Mouse (Mus musculus): ENCODE results near the gene Gigyf2. TPM values are rescaled to one million over a fixed set of nuclear protein-coding genes. Genes with fewer than 3 reads are reported as not detected.
"Not testable (repeated sequence)": the region's sequence is repeated elsewhere in the genome, so short reads cannot be mapped to it uniquely, and the experiment has no call there.

Gene Gigyf2
- total and polyA plus RNA-seq, 3 experiments = 27.1 to 70.6 TPM; not detected in 1

GRCm38 (mm10) chr1:87458045-87458444 lies 131.2 kb downstream of the Gigyf2 start:
- no peak overlapping the region for H3K27ac ChIP-seq (ENCODE audit: control insufficient read depth, low read depth, low read length)
- no peaks in the 10 kb centered on the region; a peak in 1 of 4 replicates for H3K4me1 ChIP-seq (ENCODE audit: control insufficient read depth in 1 of 2, insufficient read depth in 2 of 2, low read length in 2 of 2)
- H3K4me3 ChIP-seq (ENCODE audit: control insufficient read depth in 1 of 2, insufficient read depth in 1 of 2, low read depth in 2 of 2, low read length in 2 of 2) = no peak overlapping the region
- no peak overlapping the region for H3K9ac ChIP-seq (ENCODE audit: control insufficient read depth, low read depth, low read length, poor library complexity, severe bottlenecking)
- H3K79me2 ChIP-seq (ENCODE audit: control insufficient read depth, insufficient read depth, low read length, poor library complexity) = no peaks in the 10 kb centered on the region
- H3K9me3 ChIP-seq (replicated peaks; ENCODE audit: insufficient read depth, low read length) = no peaks in the 10 kb centered on the region
- H3K27me3 ChIP-seq (ENCODE audit: control insufficient read depth in 1 of 2, insufficient read depth in 2 of 2, low read length in 2 of 2) = no peaks in the 10 kb centered on the region
- DNase-seq (ENCODE audit: low read depth, low spot score) = no peak
- H3K36me3 ChIP-seq (ENCODE audit: control insufficient read depth in 1 of 2, insufficient read depth in 2 of 2, low read length in 2 of 2) = no peaks in the 10 kb centered on the region; a peak in 1 of 4 replicates
- TF ChIP-seq JUND (IDR thresholded peaks at IDR 0.05; ENCODE audit: low read depth, low read length) = no peak
- TF ChIP-seq TAL1 (IDR thresholded peaks at IDR 0.05; ENCODE audit: low read length) = no peak

GRCm38 (mm10) chr1:87459856-87460255 lies 133.1 kb downstream of the Gigyf2 start:
- not testable (repeated sequence) for DNase-seq (ENCODE audit: low read depth, low spot score); H3K9me3 ChIP-seq (replicated peaks; ENCODE audit: insufficient read depth, low read length); H3K79me2 ChIP-seq (ENCODE audit: control insufficient read depth, insufficient read depth, low read length, poor library complexity); H3K4me1 ChIP-seq (ENCODE audit: control insufficient read depth in 1 of 2, insufficient read depth in 2 of 2, low read length in 2 of 2); H3K27me3 ChIP-seq (ENCODE audit: control insufficient read depth in 1 of 2, insufficient read depth in 2 of 2, low read length in 2 of 2); H3K9ac ChIP-seq (ENCODE audit: control insufficient read depth, low read depth, low read length, poor library complexity, severe bottlenecking); H3K27ac ChIP-seq (ENCODE audit: control insufficient read depth, low read depth, low read length); H3K4me3 ChIP-seq (ENCODE audit: control insufficient read depth in 1 of 2, insufficient read depth in 1 of 2, low read depth in 2 of 2, low read length in 2 of 2); H3K36me3 ChIP-seq (ENCODE audit: control insufficient read depth in 1 of 2, insufficient read depth in 2 of 2, low read length in 2 of 2)

- peak; percentile 12 for DNase-seq (ENCODE audit: low read depth, low spot score)
- H3K4me3 ChIP-seq (ENCODE audit: control insufficient read depth in 1 of 2, insufficient read depth in 1 of 2, low read depth in 2 of 2, low read length in 2 of 2) = no peak overlapping the region
- H3K27me3 ChIP-seq (ENCODE audit: control insufficient read depth in 1 of 2, insufficient read depth in 2 of 2, low read length in 2 of 2) = no peaks in the 10 kb centered on the region
- H3K27ac ChIP-seq (ENCODE audit: control insufficient read depth, low read depth, low read length) = no peak overlapping the region
- no peaks in the 10 kb centered on the region for H3K4me1 ChIP-seq (ENCODE audit: control insufficient read depth in 1 of 2, insufficient read depth in 2 of 2, low read length in 2 of 2)
- no peaks in the 10 kb centered on the region for H3K79me2 ChIP-seq (ENCODE audit: control insufficient read depth, insufficient read depth, low read length, poor library complexity)
- H3K9me3 ChIP-seq (replicated peaks; ENCODE audit: insufficient read depth, low read length) = no peaks in the 10 kb centered on the region
- no peak overlapping the region for H3K9ac ChIP-seq (ENCODE audit: control insufficient read depth, low read depth, low read length, poor library complexity, severe bottlenecking)
- H3K36me3 ChIP-seq (ENCODE audit: control insufficient read depth in 1 of 2, insufficient read depth in 2 of 2, low read length in 2 of 2) = no peaks in the 10 kb centered on the region
- TF ChIP-seq TAL1 (IDR thresholded peaks at IDR 0.05; ENCODE audit: low read length) = no peak
- no peak for TF ChIP-seq NRF1 (IDR thresholded peaks at IDR 0.05; ENCODE audit: insufficient read depth, low read depth, low read length, poor library complexity, severe bottlenecking)
- no peak for TF ChIP-seq MAZ (IDR thresholded peaks at IDR 0.05; ENCODE audit: low read depth, low read length)
- no peak for TF ChIP-seq POLR2AphosphoS2 (IDR thresholded peaks at IDR 0.05; ENCODE audit: low read length)
- no peak for TF ChIP-seq RCOR1 (IDR thresholded peaks at IDR 0.05; ENCODE audit: low read depth, low read length)
- no peak for TF ChIP-seq ZC3H11A (IDR thresholded peaks at IDR 0.05; ENCODE audit: low read depth, low read length)
- no peak for TF ChIP-seq SMC3 (IDR thresholded peaks at IDR 0.05; ENCODE audit: low read depth, low read length)
- TF ChIP-seq GABPA (IDR thresholded peaks at IDR 0.05; ENCODE audit: low read depth, low read length) = no peak
- no peak for TF ChIP-seq CHD1 (IDR thresholded peaks at IDR 0.05; ENCODE audit: low read depth, low read length)
- no peak for TF ChIP-seq POLR2A (IDR thresholded peaks at IDR 0.05; ENCODE audit: control insufficient read depth in 1 of 2, insufficient read depth in 1 of 2, low read depth in 1 of 2, low read length in 2 of 2, poor library complexity in 1 of 2)
- no peak for TF ChIP-seq CTCF (IDR thresholded peaks at IDR 0.05 in 2 of 3, conservative IDR thresholded peaks at IDR 0.05 in 1 of 3; ENCODE audit: control insufficient read depth in 1 of 3, insufficient read depth in 1 of 3, low read depth in 2 of 3, low read length in 3 of 3, poor library complexity in 1 of 3, severe bottlenecking in 1 of 3)
- TF ChIP-seq UBTF (IDR thresholded peaks at IDR 0.05; ENCODE audit: borderline replicate concordance, insufficient read depth, low read depth, low read length) = no peak
- no peak for TF ChIP-seq CHD2 (IDR thresholded peaks at IDR 0.05; ENCODE audit: low read length)
- no peak for TF ChIP-seq E2F4 (IDR thresholded peaks at IDR 0.05; ENCODE audit: borderline replicate concordance, low read depth, low read length)
- no peak for TF ChIP-seq POLR2AphosphoS5 (IDR thresholded peaks at IDR 0.05; ENCODE audit: borderline replicate concordance, low read depth, low read length)
- no peak for TF ChIP-seq KAT2A (conservative IDR thresholded peaks at IDR 0.05; ENCODE audit: low read depth, low read length)
Observed at GRCm38 (mm10) chr1:87467469-87467868, 140.7 kb downstream of the Gigyf2 start.

Measured in MEL (cell line).